Mouse (Mus musculus) limb, embryonic 15.5 days (tissue): ENCODE results near the gene Syvn1. TPM values are rescaled to one million over a fixed set of nuclear protein-coding genes. Genes with fewer than 3 reads are reported as not detected.
A peak's percentile ranks its signal among the peaks of the same experiment; 100 is the strongest.

Source experiments
- ATAC-seq: fragments of 200-750 bp; cut with Nextera tagmentation; 2 replicates; pipeline ENCODE4 v1.8.0; 2017; ENCODE audit warnings: low read depth, moderate TSS enrichment; ENCODE audit not compliant: insufficient number of reproducible peaks, low FRiP score, low TSS enrichment
- H3K27ac ChIP-seq: fragments of 300-500 bp; sonication (generic); 2 replicates; pipeline ENCODE4 v1.5.1; 2015; ENCODE audit warnings: moderate library complexity, mild to moderate bottlenecking, inconsistent platforms
- H3K27me3 ChIP-seq: fragments of 300-500 bp; sonication (generic); 2 replicates; pipeline ENCODE4 v1.6.1; 2015; ENCODE audit warnings: inconsistent platforms
- H3K36me3 ChIP-seq: fragments of 300-500 bp; sonication (generic); 2 replicates; pipeline ENCODE4 v1.6.1; 2015; ENCODE audit warnings: inconsistent platforms
- H3K4me1 ChIP-seq: fragments of 300-500 bp; sonication (generic); 2 replicates; pipeline ENCODE4 v1.6.1; 2015; ENCODE audit warnings: inconsistent platforms
- H3K4me2 ChIP-seq: fragments of 300-500 bp; sonication (generic); 2 replicates; pipeline ENCODE4 v1.6.1; 2015; ENCODE audit warnings: mild to moderate bottlenecking, inconsistent platforms
- H3K4me3 ChIP-seq: fragments of 300-500 bp; sonication (generic); 2 replicates; pipeline ENCODE4 v1.5.1; 2015; ENCODE audit warnings: mild to moderate bottlenecking, inconsistent platforms
- H3K9ac ChIP-seq: fragments of 300-500 bp; sonication (generic); 2 replicates; pipeline ENCODE4 v1.6.1; 2015; ENCODE audit warnings: inconsistent platforms
- H3K9me3 ChIP-seq: fragments of 300-500 bp; sonication (generic); 2 replicates; pipeline ENCODE4 v1.6.1; 2016; ENCODE audit warnings: inconsistent platforms
- WGBS: fragments of 180-500 bp; shearing (Covaris S2); methylation state at CpG from one replicate; pipeline ENCODE4 v1.1.7; 2015; 5-methylcytosine and 5-hydroxymethylcytosine counted together
- polyA plus RNA-seq: library from polyadenylated mRNA; unstranded; fragments of >200 nt; fragmentation: Nextera tagmentation; extraction: Ambion mirVana; gene quantifications from 2 replicates; pipeline ENCODE4 v1.2.1, GENCODE M21; 2015

Syvn1 gene
- polyA plus RNA-seq, 1 experiment from 2014 or later = 34.5 TPM

GRCm38 (mm10) chr19:6073889-6074288 lies 27.5 kb downstream of the Syvn1 start:
- Histone ChIP-seq H3K27me3 (no peaks in the 10 kb centered on the region), H3K9ac (no peak overlapping the region), H3K4me3 (no peak overlapping the region), H3K9me3 (no peaks in the 10 kb centered on the region), H3K4me1 (peaks cover 13% of the 10 kb centered on the region), H3K4me2 (no peak overlapping the region), H3K36me3 (peaks cover 45% of the 10 kb centered on the region), H3K27ac (no peak overlapping the region)
- no peak for ATAC-seq
- 91% methylated on average over 5 of the region's 5 CpGs for WGBS

- peak; percentile 80 for ATAC-seq
- under 1% methylated on average over 33 of the region's 33 CpGs for WGBS
- Histone ChIP-seq H3K9me3 (no peaks in the 10 kb centered on the region), H3K27me3 (no peaks in the 10 kb centered on the region), H3K4me1 (peaks cover 13% of the 10 kb centered on the region), H3K4me2 (peak within 1 kb of the TSS; percentile 70), H3K27ac (peak within 1 kb of the TSS; percentile 90), H3K36me3 (peaks cover 43% of the 10 kb centered on the region), H3K4me3 (peak within 1 kb of the TSS; percentile 90), H3K9ac (peak within 1 kb of the TSS; percentile 85)
These were observed 30.4 kb downstream of the Syvn1 start, which contains the start of gene Vps51 for GRCm38 (mm10) chr19:6076564-6077393. Gene Vps51, minus strand, starts transcription at chr19:6077231.

- no peak for ATAC-seq
- Histone ChIP-seq H3K27me3 (no peaks in the 10 kb centered on the region), H3K9me3 (no peaks in the 10 kb centered on the region), H3K27ac (no peak within 1 kb of the TSS), H3K4me1 (peaks cover 23% of the 10 kb centered on the region), H3K4me3 (no peak within 1 kb of the TSS), H3K36me3 (peaks cover 40% of the 10 kb centered on the region), H3K9ac (no peak within 1 kb of the TSS), H3K4me2 (no peak within 1 kb of the TSS)
- 93% methylated on average over 12 of the region's 12 CpGs for WGBS
These were observed 33.7 kb downstream of the Syvn1 start, which contains the start of gene Tmem262 for GRCm38 (mm10) chr19:6079983-6080480. Gene Tmem262, plus strand, starts transcription at chr19:6080033.

GRCm38 (mm10) chr19:6082156-6082555 lies 35.8 kb downstream of the Syvn1 start, which contains the start of gene Gm28374:
Gene Gm28374, minus strand, starts transcription at chr19:6082256.
- no peaks in the 10 kb centered on the region for H3K27me3 ChIP-seq
- no peak within 1 kb of the TSS for H3K4me3 ChIP-seq
- peaks cover 22% of the 10 kb centered on the region for H3K4me1 ChIP-seq
- peaks cover 41% of the 10 kb centered on the region for H3K36me3 ChIP-seq
- no peaks in the 10 kb centered on the region for H3K9me3 ChIP-seq
- 89% methylated on average over 9 of the region's 9 CpGs for WGBS
- H3K27ac ChIP-seq = no peak within 1 kb of the TSS
- H3K9ac ChIP-seq = no peak within 1 kb of the TSS
- H3K4me2 ChIP-seq = no peak within 1 kb of the TSS
- no peak for ATAC-seq

- Histone ChIP-seq H3K36me3 (peaks cover 60% of the 10 kb centered on the region), H3K4me3 (peak within 1 kb of the TSS; percentile 52), H3K4me2 (peak within 1 kb of the TSS; percentile 85), H3K27ac (peak within 1 kb of the TSS; percentile 82), H3K9me3 (no peaks in the 10 kb centered on the region), H3K9ac (peak within 1 kb of the TSS; percentile 39), H3K27me3 (no peaks in the 10 kb centered on the region), H3K4me1 (peaks cover 22% of the 10 kb centered on the region)
- under 1% methylated on average over 58 of the region's 58 CpGs for WGBS
- peak; percentile 87 for ATAC-seq
These were observed 38.3 kb downstream of the Syvn1 start, which contains the start of the genes Zfpl1 and Cdca5 for GRCm38 (mm10) chr19:6084478-6085248. Gene Zfpl1, minus strand, starts transcription at chr19:6084956. Gene Cdca5, plus strand, starts transcription at chr19:6084983.

GRCm38 (mm10) chr19:6085417-6085879 lies 39.1 kb downstream of the Syvn1 start:
- H3K36me3 ChIP-seq = peaks cover 60% of the 10 kb centered on the region

GRCm38 (mm10) chr19:6088841-6089240 lies 42.5 kb downstream of the Syvn1 start:
- Histone ChIP-seq H3K27me3 (no peaks in the 10 kb centered on the region), H3K9ac (no peak overlapping the region), H3K27ac (no peak overlapping the region), H3K4me2 (no peak overlapping the region), H3K4me1 (peaks cover 16% of the 10 kb centered on the region), H3K9me3 (no peaks in the 10 kb centered on the region), H3K4me3 (no peak overlapping the region), H3K36me3 (peaks cover 55% of the 10 kb centered on the region)
- 94% methylated on average over 13 of the region's 13 CpGs for WGBS
- ATAC-seq = no peak

More at GRCm38 (mm10) chr19:6085417-6085879, 39.1 kb downstream of the Syvn1 start:
- H3K27ac ChIP-seq = peak overlapping the region; percentile 61; the same call in 1 of the 2 replicates
- H3K9me3 ChIP-seq = no peaks in the 10 kb centered on the region
- no peaks in the 10 kb centered on the region for H3K27me3 ChIP-seq
- H3K4me1 ChIP-seq = peaks cover 22% of the 10 kb centered on the region
- peak overlapping the region; percentile 8 for H3K9ac ChIP-seq
- under 1% methylated on average over 17 of the region's 17 CpGs for WGBS
- peak overlapping the region; percentile 52 for H3K4me3 ChIP-seq
- no peak for ATAC-seq
- H3K4me2 ChIP-seq = peak overlapping the region; percentile 85

GRCm38 (mm10) chr19:6094119-6094518 lies 47.7 kb downstream of the Syvn1 start, which contains the start of gene AC131692.1:
Gene AC131692.1, plus strand, starts transcription at chr19:6094419.
- ATAC-seq = no peak
- 91% methylated on average over 7 of the region's 7 CpGs for WGBS
- H3K27ac ChIP-seq = no peak within 1 kb of the TSS
- H3K9me3 ChIP-seq = no peaks in the 10 kb centered on the region
- H3K4me1 ChIP-seq = no peaks in the 10 kb centered on the region
- no peak within 1 kb of the TSS for H3K9ac ChIP-seq
- no peak within 1 kb of the TSS for H3K4me2 ChIP-seq
- H3K4me3 ChIP-seq = no peak within 1 kb of the TSS
- H3K27me3 ChIP-seq = no peaks in the 10 kb centered on the region
- H3K36me3 ChIP-seq = peaks cover 57% of the 10 kb centered on the region

- no peaks in the 10 kb centered on the region for H3K4me1 ChIP-seq
- no peak overlapping the region for H3K4me2 ChIP-seq
- H3K9me3 ChIP-seq = no peaks in the 10 kb centered on the region
- peaks cover 23% of the 10 kb centered on the region for H3K36me3 ChIP-seq
- H3K27me3 ChIP-seq = no peaks in the 10 kb centered on the region
- H3K27ac ChIP-seq = no peak overlapping the region
- 86% methylated on average over 3 of the region's 3 CpGs for WGBS
- no peak overlapping the region for H3K9ac ChIP-seq
- no peak overlapping the region for H3K4me3 ChIP-seq
- ATAC-seq = no peak
These were observed 51.5 kb downstream of the Syvn1 start for GRCm38 (mm10) chr19:6097847-6098246.

GRCm38 (mm10) chr19:6101186-6101585 lies 54.8 kb downstream of the Syvn1 start:
- H3K27ac ChIP-seq = no peak overlapping the region
- H3K36me3 ChIP-seq = no peaks in the 10 kb centered on the region
- no peaks in the 10 kb centered on the region for H3K4me1 ChIP-seq
- no peak overlapping the region for H3K4me3 ChIP-seq
- WGBS = 35% methylated on average over 6 of the region's 6 CpGs
- no peaks in the 10 kb centered on the region for H3K9me3 ChIP-seq
- no peak overlapping the region for H3K9ac ChIP-seq
- H3K4me2 ChIP-seq = no peak overlapping the region
- ATAC-seq = no peak
- H3K27me3 ChIP-seq = no peaks in the 10 kb centered on the region

GRCm38 (mm10) chr19:6102169-6102853 lies 55.9 kb downstream of the Syvn1 start:
- Histone ChIP-seq H3K27me3 (no peaks in the 10 kb centered on the region), H3K4me1 (no peaks in the 10 kb centered on the region), H3K4me3 (no peak overlapping the region), H3K9me3 (no peaks in the 10 kb centered on the region), H3K4me2 (no peak overlapping the region), H3K9ac (no peak overlapping the region), H3K36me3 (no peaks in the 10 kb centered on the region), H3K27ac (no peak overlapping the region)
- ATAC-seq = no peak
- 76% methylated on average over 6 of the region's 6 CpGs for WGBS
